Mouse (Mus musculus) limb, embryonic 11.5 days (tissue): Measurements from ENCODE around the gene Lce1g. TPM values are rescaled to one million over a fixed set of nuclear protein-coding genes. Genes with fewer than 3 reads are reported as not detected.

Source experiments
- ATAC-seq: fragments of 200-750 bp; cut with Nextera tagmentation; 2 replicates; pipeline ENCODE4 v1.8.0; 2017; ENCODE audit warnings: low read depth; ENCODE audit not compliant: insufficient number of reproducible peaks, low FRiP score, low TSS enrichment
- DNase-seq: peaks from one replicate; pipeline ENCODE4 v3.0.0-alpha.2; 2015; ENCODE audit warnings: low spot score
- H3K27ac ChIP-seq: fragments of 300-500 bp; sonication (generic); replicated peaks from 2 replicates; pipeline ENCODE4 v1.5.1; 2014; ENCODE audit warnings: low read depth, mild to moderate bottlenecking, low read length
- H3K27me3 ChIP-seq: fragments of 300-500 bp; sonication (generic); 2 replicates; pipeline ENCODE4 v1.6.1; 2014; ENCODE audit warnings: mild to moderate bottlenecking, low read length, mixed read lengths; ENCODE audit not compliant: control insufficient read depth, insufficient read depth
- H3K36me3 ChIP-seq: fragments of 300-500 bp; sonication (generic); 2 replicates; pipeline ENCODE4 v1.6.1; 2014; ENCODE audit warnings: mild to moderate bottlenecking, low read length, moderate library complexity, mixed read lengths; ENCODE audit not compliant: control insufficient read depth, insufficient read depth
- H3K4me1 ChIP-seq: fragments of 300-500 bp; sonication (generic); 2 replicates; pipeline ENCODE4 v1.6.1; 2014; ENCODE audit warnings: low read length, mixed read lengths; ENCODE audit not compliant: control insufficient read depth, insufficient read depth
- H3K4me2 ChIP-seq: fragments of 300-500 bp; sonication (generic); 2 replicates; pipeline ENCODE4 v1.6.1; 2014; ENCODE audit warnings: low read depth, mild to moderate bottlenecking, moderate library complexity; ENCODE audit not compliant: severe bottlenecking
- H3K4me3 ChIP-seq: fragments of 300-500 bp; sonication (generic); 2 replicates; pipeline ENCODE4 v1.5.1; 2014; ENCODE audit warnings: low read depth, low read length
- H3K9ac ChIP-seq: fragments of 300-500 bp; sonication (generic); 2 replicates; pipeline ENCODE4 v1.6.1; 2014; ENCODE audit warnings: mild to moderate bottlenecking, low read length
- H3K9me3 ChIP-seq: fragments of 300-500 bp; sonication (generic); 2 replicates; pipeline ENCODE4 v1.6.1; 2016; ENCODE audit warnings: low read length; ENCODE audit not compliant: control insufficient read depth
- WGBS: fragments of 180-500 bp; shearing (Covaris S2); extraction: QIAGEN DNeasy Blood & Tissue Kit; methylation state at CpG from one replicate; pipeline ENCODE4 v1.1.7; 2014; 5-methylcytosine and 5-hydroxymethylcytosine counted together
- polyA plus RNA-seq: library from polyadenylated mRNA; unstranded; fragments of >200 nt; fragmentation: Nextera tagmentation; extraction: Ambion mirVana; gene quantifications from 2 replicates; pipeline ENCODE4 v1.2.1, GENCODE M21; 2014

Gene Lce1g
- not detected in 2 replicates for polyA plus RNA-seq

- no peak for DNase-seq
- Histone ChIP-seq H3K27me3 (no peaks in the 10 kb centered on the region), H3K4me3 (no peak within 1 kb of the TSS), H3K4me1 (no peaks in the 10 kb centered on the region), H3K9me3 (no peaks in the 10 kb centered on the region), H3K4me2 (no peak within 1 kb of the TSS), H3K9ac (no peak within 1 kb of the TSS), H3K36me3 (no peaks in the 10 kb centered on the region), H3K27ac (no peak within 1 kb of the TSS)
- 74% methylated on average over 1 of the region's 1 CpGs for WGBS
- no peak for ATAC-seq
Measured at GRCm38 (mm10) chr3:92752238-92752637, at the start of gene Lce1g. Gene Lce1g, minus strand, starts transcription at chr3:92752338.

- H3K36me3 ChIP-seq, result no peaks in the 10 kb centered on the region
- ATAC-seq (no peak), DNase-seq (no peak)
- WGBS, result 96% methylated on average over 1 of the region's 1 CpGs
- H3K9ac ChIP-seq, result no peak within 1 kb of the TSS
- no peaks in the 10 kb centered on the region for H3K27me3 ChIP-seq
- H3K4me2 ChIP-seq, result no peak within 1 kb of the TSS
- no peak within 1 kb of the TSS for H3K27ac ChIP-seq
- no peaks in the 10 kb centered on the region for H3K4me1 ChIP-seq
- no peaks in the 10 kb centered on the region for H3K9me3 ChIP-seq
- no peak within 1 kb of the TSS for H3K4me3 ChIP-seq
Measured at GRCm38 (mm10) chr3:92790414-92790813, 38.3 kb upstream of the Lce1g start, which contains the start of gene Lce1j. Gene Lce1j, minus strand, starts transcription at chr3:92790514.

GRCm38 (mm10) chr3:92778799-92779198 lies 26.7 kb upstream of the Lce1g start, which contains the start of gene Lce1i:
Gene Lce1i, minus strand, starts transcription at chr3:92778899.
- DNase-seq (no peak), ATAC-seq (no peak)
- 88% methylated on average over 1 of the region's 1 CpGs for WGBS
- Histone ChIP-seq H3K27ac (no peak within 1 kb of the TSS), H3K27me3 (no peaks in the 10 kb centered on the region), H3K4me1 (no peaks in the 10 kb centered on the region), H3K36me3 (no peaks in the 10 kb centered on the region), H3K9ac (no peak within 1 kb of the TSS), H3K9me3 (no peaks in the 10 kb centered on the region), H3K4me2 (no peak within 1 kb of the TSS), H3K4me3 (no peak within 1 kb of the TSS)

- H3K4me2 ChIP-seq, result no peak overlapping the region
- H3K27me3 ChIP-seq, result no peaks in the 10 kb centered on the region
- no peak overlapping the region for H3K9ac ChIP-seq
- no peak overlapping the region for H3K4me3 ChIP-seq
- no peak overlapping the region for H3K27ac ChIP-seq
- no peak for ATAC-seq
- 21% methylated on average over 3 of the region's 3 CpGs for WGBS
- DNase-seq, result no peak
- H3K36me3 ChIP-seq, result no peaks in the 10 kb centered on the region
- no peaks in the 10 kb centered on the region for H3K9me3 ChIP-seq
- H3K4me1 ChIP-seq, result no peaks in the 10 kb centered on the region
Measured at GRCm38 (mm10) chr3:92771573-92771972, 19.4 kb upstream of the Lce1g start.

GRCm38 (mm10) chr3:92764965-92765364 lies 12.8 kb upstream of the Lce1g start, which contains the start of gene Lce1h:
Gene Lce1h, minus strand, starts transcription at chr3:92765065.
- Histone ChIP-seq H3K27ac (no peak within 1 kb of the TSS), H3K4me1 (no peaks in the 10 kb centered on the region), H3K4me2 (no peak within 1 kb of the TSS), H3K4me3 (no peak within 1 kb of the TSS), H3K27me3 (no peaks in the 10 kb centered on the region), H3K9me3 (no peaks in the 10 kb centered on the region), H3K9ac (no peak within 1 kb of the TSS), H3K36me3 (no peaks in the 10 kb centered on the region)
- WGBS, result 96% methylated on average over 1 of the region's 1 CpGs
- ATAC-seq (no peak), DNase-seq (no peak)

GRCm38 (mm10) chr3:92753197-92753596 lies 1.1 kb upstream of the Lce1g start:
- H3K4me3 ChIP-seq, result no peak overlapping the region
- H3K36me3 ChIP-seq, result no peaks in the 10 kb centered on the region
- WGBS, result 42% methylated on average over 3 of the region's 3 CpGs
- DNase-seq (no peak), ATAC-seq (no peak)
- H3K9ac ChIP-seq, result no peak overlapping the region
- no peaks in the 10 kb centered on the region for H3K9me3 ChIP-seq
- H3K27me3 ChIP-seq, result no peaks in the 10 kb centered on the region
- H3K4me2 ChIP-seq, result no peak overlapping the region
- no peaks in the 10 kb centered on the region for H3K4me1 ChIP-seq
- H3K27ac ChIP-seq, result no peak overlapping the region

GRCm38 (mm10) chr3:92738996-92739395 lies 13.1 kb downstream of the Lce1g start, which contains the start of gene Gm38119:
Gene Gm38119, minus strand, starts transcription at chr3:92739096.
- H3K27ac ChIP-seq, result no peak within 1 kb of the TSS
- no peaks in the 10 kb centered on the region for H3K27me3 ChIP-seq
- no peaks in the 10 kb centered on the region for H3K4me1 ChIP-seq
- DNase-seq (no peak), ATAC-seq (no peak)
- H3K9me3 ChIP-seq, result no peaks in the 10 kb centered on the region
- no peaks in the 10 kb centered on the region for H3K36me3 ChIP-seq
- no peak within 1 kb of the TSS for H3K9ac ChIP-seq
- no peak within 1 kb of the TSS for H3K4me3 ChIP-seq
- no peak within 1 kb of the TSS for H3K4me2 ChIP-seq
- WGBS, result 82% methylated on average over 1 of the region's 1 CpGs

- Histone ChIP-seq H3K4me1 (no peaks in the 10 kb centered on the region), H3K4me2 (no peak overlapping the region), H3K4me3 (no peak overlapping the region), H3K36me3 (no peaks in the 10 kb centered on the region), H3K9me3 (no peaks in the 10 kb centered on the region), H3K9ac (no peak overlapping the region), H3K27me3 (no peaks in the 10 kb centered on the region), H3K27ac (no peak overlapping the region)
- DNase-seq (no peak), ATAC-seq (no peak)
- 85% methylated on average over 5 of the region's 5 CpGs for WGBS
Measured at GRCm38 (mm10) chr3:92722631-92723030, 29.5 kb downstream of the Lce1g start.

- no peaks in the 10 kb centered on the region for H3K36me3 ChIP-seq
- H3K9me3 ChIP-seq, result no peaks in the 10 kb centered on the region
- no peak within 1 kb of the TSS for H3K27ac ChIP-seq
- WGBS, result 80% methylated on average over 3 of the region's 3 CpGs
- no peak within 1 kb of the TSS for H3K9ac ChIP-seq
- no peak within 1 kb of the TSS for H3K4me2 ChIP-seq
- no peak within 1 kb of the TSS for H3K4me3 ChIP-seq
- no peaks in the 10 kb centered on the region for H3K27me3 ChIP-seq
- no peak for DNase-seq
- H3K4me1 ChIP-seq, result no peaks in the 10 kb centered on the region
- no peak for ATAC-seq
Measured at GRCm38 (mm10) chr3:92720250-92720649, 31.9 kb downstream of the Lce1g start, which contains the start of gene Lce1f. Gene Lce1f, minus strand, starts transcription at chr3:92720350.
